Mouse (Mus musculus) ES-Bruce4 (cell line): ENCODE results near the gene Hif1an. TPM values are rescaled to one million over a fixed set of nuclear protein-coding genes. Genes with fewer than 3 reads are reported as not detected.

ENCODE experiments used
- H3K27ac ChIP-seq: 2 replicates; pipeline ENCODE4 v1.5.1; 2012; ENCODE audit warnings: low read length, inconsistent platforms; ENCODE audit not compliant: insufficient read depth
- H3K27me3 ChIP-seq: 2 replicates; pipeline ENCODE4 v1.6.1; 2012; ENCODE audit warnings: mild to moderate bottlenecking, low read length, inconsistent platforms; ENCODE audit not compliant: control insufficient read depth, poor library complexity, insufficient read depth, severe bottlenecking
- H3K36me3 ChIP-seq: 2 replicates; pipeline ENCODE4 v1.6.1; 2012; ENCODE audit warnings: inconsistent platforms, mild to moderate bottlenecking, low read length, moderate library complexity; ENCODE audit not compliant: control insufficient read depth, poor library complexity, insufficient read depth, severe bottlenecking
- H3K4me1 ChIP-seq: one replicate; pipeline ENCODE4 v1.8.1; 2011; ENCODE audit warnings: low read length; ENCODE audit not compliant: control insufficient read depth, insufficient read depth
- H3K4me3 ChIP-seq: 2 replicates; pipeline ENCODE4 v1.5.1; 2011; ENCODE audit warnings: low read depth, mild to moderate bottlenecking, low read length
- H3K9ac ChIP-seq: 2 replicates; pipeline ENCODE4 v1.6.1; 2012; ENCODE audit warnings: low read depth, mild to moderate bottlenecking, inconsistent platforms; ENCODE audit not compliant: poor library complexity, severe bottlenecking
- H3K9me3 ChIP-seq: replicated peaks from 2 replicates; pipeline ENCODE4 v1.6.1; 2012; ENCODE audit warnings: mild to moderate bottlenecking, low read length, inconsistent platforms; ENCODE audit not compliant: control insufficient read depth, poor library complexity, insufficient read depth, severe bottlenecking
- CTCF ChIP-seq: IDR thresholded peaks from one replicate; pipeline ENCODE4 v1.8.1; 2011; ENCODE audit warnings: low read depth, low read length
- EP300 ChIP-seq: IDR thresholded peaks from 2 replicates; pipeline ENCODE4 v1.6.1; 2011; ENCODE audit warnings: low read depth, low read length; ENCODE audit not compliant: insufficient read depth
- POLR2A ChIP-seq: IDR thresholded peaks from one replicate; pipeline ENCODE4 v1.8.1; 2011; ENCODE audit warnings: low read length; ENCODE audit not compliant: insufficient read depth
- polyA plus RNA-seq: library from polyadenylated mRNA; stranded (reverse); fragments of >200 nt; gene quantifications from 2 replicates; pipeline ENCODE4 v1.2.4, GENCODE M21; 2011; ENCODE audit warnings: low read depth; ENCODE audit not compliant: missing spikeins, insufficient read depth, insufficient read length

Hif1an gene
- 26.7 and 29.6 TPM in 2 replicates for polyA plus RNA-seq

DNA sequence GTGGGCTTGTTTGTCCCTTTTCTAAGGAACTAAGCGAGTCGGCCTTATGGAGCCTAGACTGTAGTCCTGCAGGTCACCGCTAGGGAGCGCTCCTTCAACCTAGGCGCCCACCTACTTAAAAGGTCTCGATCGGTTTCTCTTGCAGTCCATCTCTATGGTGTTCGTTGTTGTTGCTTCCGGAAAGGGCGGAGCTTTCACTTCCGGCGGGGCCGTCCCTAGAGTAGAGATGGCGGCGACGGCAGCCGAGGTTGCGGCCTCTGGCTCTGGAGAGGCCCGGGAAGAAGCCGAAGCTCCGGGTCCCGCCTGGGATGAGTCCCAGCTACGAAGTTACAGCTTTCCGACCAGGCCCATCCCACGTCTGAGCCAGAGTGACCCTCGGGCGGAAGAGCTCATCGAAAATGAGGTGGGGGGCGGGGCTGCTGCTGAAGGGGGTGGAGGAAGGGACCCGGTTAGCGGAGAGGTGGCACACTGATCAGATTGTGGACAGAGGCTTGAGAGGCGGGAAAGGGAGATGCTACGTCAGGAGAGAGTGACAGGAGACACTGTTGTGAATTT is at the start of gene Hif1an:
Hif1an (plus strand) TSS at position 199 of the 555 bp plus-strand sequence.
- H3K9me3 ChIP-seq = no peaks in the 10 kb centered on the region
- no peak within 1 kb of the TSS for H3K27ac ChIP-seq
- TF ChIP-seq POLR2A = peak; percentile 43
- TF ChIP-seq CTCF = peak; percentile 87
- TF ChIP-seq EP300 = no peak
- H3K36me3 ChIP-seq = peaks cover 19% of the 10 kb centered on the region
- H3K4me3 ChIP-seq = peak within 1 kb of the TSS; percentile 90
- H3K9ac ChIP-seq = peak within 1 kb of the TSS; percentile 73
- H3K4me1 ChIP-seq = no peaks in the 10 kb centered on the region
- no peaks in the 10 kb centered on the region for H3K27me3 ChIP-seq

GRCm38 (mm10) chr19:44513054-44513833 is 49.4 kb upstream of the Hif1an start:
- TF ChIP-seq CTCF (no peak), EP300 (no peak), POLR2A (no peak)
- Histone ChIP-seq H3K27me3 (peaks cover 16% of the 10 kb centered on the region), H3K9me3 (peaks cover 6% of the 10 kb centered on the region; the same call in 1 of the 2 replicates), H3K36me3 (no peaks in the 10 kb centered on the region), H3K9ac (no peak overlapping the region), H3K4me1 (peaks cover 3% of the 10 kb centered on the region), H3K27ac (no peak overlapping the region), H3K4me3 (no peak overlapping the region)

DNA sequence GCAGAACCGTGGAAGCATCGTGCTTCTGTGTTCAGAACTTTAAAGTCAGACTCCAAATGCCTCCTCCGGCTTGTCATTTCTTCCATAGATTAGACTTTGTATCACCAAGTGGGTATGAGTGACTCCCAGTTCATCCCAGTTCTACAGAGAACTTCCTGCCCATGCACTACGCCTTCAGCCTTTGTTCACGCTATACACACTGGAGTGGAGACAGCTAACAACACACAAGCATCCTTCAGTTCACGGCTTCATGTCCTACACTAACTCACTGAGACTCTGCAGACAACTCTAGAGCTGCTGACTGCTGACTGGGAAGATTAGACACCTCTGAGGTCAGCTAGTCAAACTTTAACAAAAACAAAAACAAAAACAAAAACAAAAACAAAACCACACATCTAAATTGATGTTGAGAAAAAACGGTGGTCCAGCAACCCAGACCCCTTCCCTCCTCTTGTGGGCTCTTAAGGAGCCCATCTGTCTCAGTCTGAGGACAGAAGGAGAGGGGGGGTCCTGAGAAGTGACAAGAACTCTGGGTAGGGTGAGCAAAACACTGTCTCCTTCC is 48.6 kb upstream of the Hif1an start:
- H3K27ac ChIP-seq = no peak overlapping the region
- H3K36me3 ChIP-seq = no peaks in the 10 kb centered on the region
- peaks cover 16% of the 10 kb centered on the region for H3K27me3 ChIP-seq
- no peak overlapping the region for H3K9ac ChIP-seq
- TF ChIP-seq CTCF (no peak), EP300 (no peak), POLR2A (no peak)
- peaks cover 6% of the 10 kb centered on the region; the same call in 1 of the 2 replicates for H3K9me3 ChIP-seq
- H3K4me1 ChIP-seq = peaks cover 3% of the 10 kb centered on the region
- no peak overlapping the region for H3K4me3 ChIP-seq

- Histone ChIP-seq H3K36me3 (no peaks in the 10 kb centered on the region), H3K9ac (no peak overlapping the region), H3K9me3 (peaks cover 6% of the 10 kb centered on the region; the same call in 1 of the 2 replicates), H3K27me3 (peaks cover 16% of the 10 kb centered on the region), H3K4me1 (peaks cover 3% of the 10 kb centered on the region), H3K27ac (no peak overlapping the region), H3K4me3 (no peak overlapping the region)
- TF ChIP-seq EP300 (no peak), CTCF (no peak), POLR2A (no peak)
Observed at GRCm38 (mm10) chr19:44514521-44515451, 47.9 kb upstream of the Hif1an start.

DNA sequence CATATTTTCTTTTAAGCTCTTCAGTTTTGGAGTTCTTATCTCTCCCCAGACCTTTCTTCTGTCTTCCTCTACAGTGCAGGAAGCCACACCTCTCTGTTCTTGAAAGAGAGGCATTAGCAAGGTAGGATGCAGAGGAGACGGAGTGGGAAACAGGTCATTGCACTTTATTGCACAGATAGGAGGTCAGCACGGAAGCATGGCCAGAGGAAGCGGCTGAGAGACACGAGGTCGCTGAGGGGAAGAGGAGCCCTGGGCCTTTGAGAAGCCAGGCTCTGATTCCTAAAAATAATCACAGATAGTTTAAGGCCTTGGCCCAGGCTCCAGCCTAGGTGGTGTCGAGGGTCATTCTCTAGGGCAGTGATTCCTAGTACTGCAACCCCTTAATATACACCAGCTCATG is 46.9 kb upstream of the Hif1an start:
- H3K9me3 ChIP-seq = peaks cover 6% of the 10 kb centered on the region; the same call in 1 of the 2 replicates
- TF ChIP-seq EP300 = no peak
- TF ChIP-seq POLR2A = no peak
- no peak for TF ChIP-seq CTCF
- H3K27ac ChIP-seq = no peak overlapping the region
- no peak overlapping the region for H3K9ac ChIP-seq
- H3K27me3 ChIP-seq = peaks cover 16% of the 10 kb centered on the region
- H3K4me3 ChIP-seq = no peak overlapping the region
- no peaks in the 10 kb centered on the region for H3K36me3 ChIP-seq
- no peaks in the 10 kb centered on the region for H3K4me1 ChIP-seq
